Mouse (Mus musculus) kidney, postnatal 0 days (tissue): Measurements from ENCODE around the gene Pou5f1. TPM values are rescaled to one million over a fixed set of nuclear protein-coding genes. Genes with fewer than 3 reads are reported as not detected.
A peak's percentile ranks its signal among the peaks of the same experiment; 100 is the strongest.

Experiments used
- ATAC-seq: fragments of 200-750 bp; cut with Nextera tagmentation; replicated peaks from 2 replicates; pipeline ENCODE4 v1.8.0; 2017; ENCODE audit warnings: low read depth, moderate number of reproducible peaks, moderate TSS enrichment, moderate library complexity; ENCODE audit not compliant: low FRiP score
- DNase-seq: peaks from one replicate; pipeline ENCODE4 v3.0.0-alpha.2; 2016; ENCODE audit warnings: low spot score
- H3K27ac ChIP-seq: fragments of 300-500 bp; sonication (generic); 2 replicates; pipeline ENCODE4 v1.5.1; 2014; ENCODE audit warnings: mild to moderate bottlenecking
- H3K27me3 ChIP-seq: fragments of 300-500 bp; sonication (generic); 2 replicates; pipeline ENCODE4 v1.6.1; 2014; ENCODE audit warnings: low read length, mixed read lengths; ENCODE audit not compliant: insufficient read depth
- H3K36me3 ChIP-seq: fragments of 300-500 bp; sonication (generic); 2 replicates; pipeline ENCODE4 v1.6.1; 2014; ENCODE audit warnings: low read length, mixed read lengths; ENCODE audit not compliant: insufficient read depth
- H3K4me1 ChIP-seq: fragments of 300-500 bp; sonication (generic); replicated peaks from 2 replicates; pipeline ENCODE4 v1.6.1; 2014; ENCODE audit warnings: antibody characterized with exemption, low read length, mixed read lengths; ENCODE audit not compliant: insufficient read depth
- H3K4me2 ChIP-seq: fragments of 300-500 bp; sonication (generic); 2 replicates; pipeline ENCODE4 v1.6.1; 2014; ENCODE audit warnings: mild to moderate bottlenecking, low read length, moderate library complexity, mixed read lengths
- H3K4me3 ChIP-seq: fragments of 300-500 bp; sonication (generic); replicated peaks from 2 replicates; pipeline ENCODE4 v1.5.1; 2014; ENCODE audit warnings: low read depth, low read length
- H3K9ac ChIP-seq: fragments of 300-500 bp; sonication (generic); 2 replicates; pipeline ENCODE4 v1.6.1; 2014; ENCODE audit warnings: low read depth, low read length
- H3K9me3 ChIP-seq: fragments of 300-500 bp; sonication (generic); replicated peaks from 2 replicates; pipeline ENCODE4 v1.6.1; 2016; ENCODE audit warnings: low read length, inconsistent platforms, mixed read lengths
- CTCF ChIP-seq: IDR thresholded peaks from 2 replicates; pipeline ENCODE4 v1.5.1; 2016; ENCODE audit warnings: antibody characterized with exemption, low read depth, mild to moderate bottlenecking, moderate library complexity
- WGBS: fragments of 180-500 bp; shearing (Covaris S2); extraction: QIAGEN DNeasy Blood & Tissue Kit; methylation state at CpG from one replicate; pipeline ENCODE4 v1.1.7; 2014; 5-methylcytosine and 5-hydroxymethylcytosine counted together
- polyA plus RNA-seq: library from polyadenylated mRNA; unstranded; fragments of >200 nt; fragmentation: Nextera tagmentation; extraction: Ambion mirVana; gene quantifications from 2 replicates; pipeline ENCODE4 v1.2.1, GENCODE M21; 2015

The Pou5f1 gene
- polyA plus RNA-seq, 1 experiment from 2014 or later = not detected

- no peak for ATAC-seq
- Histone ChIP-seq H3K9me3 (no peaks in the 10 kb centered on the region), H3K4me2 (no peak overlapping the region), H3K4me1 (no peaks in the 10 kb centered on the region), H3K4me3 (no peak overlapping the region), H3K36me3 (no peaks in the 10 kb centered on the region), H3K9ac (no peak overlapping the region), H3K27ac (no peak overlapping the region), H3K27me3 (no peaks in the 10 kb centered on the region)
- DNase-seq = peak; percentile 78
- WGBS = under 1% methylated on average over 9 of the region's 9 CpGs
- TF ChIP-seq CTCF = peak; percentile 92
These were observed 21.8 kb upstream of the Pou5f1 start for GRCm38 (mm10) chr17:35484066-35484465.

DNA sequence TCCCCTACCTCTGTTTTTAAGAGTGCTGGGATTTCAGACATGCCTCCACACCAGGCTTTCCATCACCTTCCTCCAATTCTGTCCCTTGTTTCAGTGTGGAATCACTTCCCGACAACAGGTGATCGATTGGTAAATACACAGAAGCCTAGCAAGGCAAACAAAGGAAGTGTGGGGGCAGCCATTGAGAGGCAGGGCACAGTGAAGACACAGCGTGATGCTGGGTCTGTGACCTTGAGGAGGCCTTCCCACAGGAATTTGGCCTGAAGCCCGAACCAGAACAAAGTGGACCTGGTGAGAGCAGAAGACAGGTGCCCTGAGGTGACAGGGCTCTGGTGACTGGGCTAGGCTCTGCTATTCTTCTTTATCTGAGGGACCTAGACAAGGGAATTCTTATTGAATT is 20.1 kb upstream of the Pou5f1 start:
- TF ChIP-seq CTCF = no peak
- no peak overlapping the region for H3K9ac ChIP-seq
- 38% methylated on average over 4 of the region's 4 CpGs for WGBS
- DNase-seq (no peak), ATAC-seq (no peak)
- H3K36me3 ChIP-seq = no peaks in the 10 kb centered on the region
- H3K4me2 ChIP-seq = no peak overlapping the region
- no peaks in the 10 kb centered on the region for H3K4me1 ChIP-seq
- no peak overlapping the region for H3K27ac ChIP-seq
- no peaks in the 10 kb centered on the region for H3K9me3 ChIP-seq
- no peak overlapping the region for H3K4me3 ChIP-seq
- no peaks in the 10 kb centered on the region for H3K27me3 ChIP-seq

- Histone ChIP-seq H3K27ac (no peak overlapping the region), H3K9ac (no peak overlapping the region), H3K36me3 (no peaks in the 10 kb centered on the region), H3K4me1 (no peaks in the 10 kb centered on the region), H3K9me3 (no peaks in the 10 kb centered on the region), H3K4me3 (no peak overlapping the region), H3K4me2 (no peak overlapping the region), H3K27me3 (no peaks in the 10 kb centered on the region)
- ATAC-seq (no peak), DNase-seq (no peak)
- TF ChIP-seq CTCF = no peak
- 60% methylated on average over 10 of the region's 10 CpGs for WGBS
These were observed 19.1 kb upstream of the Pou5f1 start for GRCm38 (mm10) chr17:35486726-35487125.

DNA sequence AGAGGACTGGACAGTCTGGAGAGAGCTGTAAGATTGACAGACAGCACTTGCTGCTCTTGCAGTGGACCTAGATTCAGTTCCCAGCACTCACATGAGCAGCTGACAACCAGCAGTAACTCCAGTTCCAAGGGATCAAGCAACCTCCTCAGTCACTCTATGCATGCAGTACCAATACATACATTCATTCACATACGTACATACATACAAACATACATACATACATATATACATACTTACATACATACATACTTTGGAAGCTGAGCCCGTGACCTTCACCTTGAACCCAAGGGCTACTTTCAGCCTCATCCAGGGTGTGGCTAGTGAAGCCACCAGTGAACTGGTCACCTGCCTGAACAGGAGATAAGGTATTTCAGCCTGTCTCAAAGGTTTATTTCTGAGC is 17.8 kb upstream of the Pou5f1 start:
- ATAC-seq = no peak
- no peaks in the 10 kb centered on the region for H3K36me3 ChIP-seq
- WGBS = 98% methylated on average over 2 of the region's 2 CpGs

GRCm38 (mm10) chr17:35490320-35490719 is 15.5 kb upstream of the Pou5f1 start:
- WGBS = 63% methylated on average over 5 of the region's 5 CpGs
- Histone ChIP-seq H3K27me3 (no peaks in the 10 kb centered on the region), H3K9ac (no peak overlapping the region), H3K4me1 (no peaks in the 10 kb centered on the region), H3K4me2 (no peak overlapping the region), H3K9me3 (no peaks in the 10 kb centered on the region), H3K4me3 (no peak overlapping the region), H3K36me3 (no peaks in the 10 kb centered on the region), H3K27ac (no peak overlapping the region)
- DNase-seq (no peak), ATAC-seq (no peak)
- TF ChIP-seq CTCF = no peak

More for the DNA sequence above, 17.8 kb upstream of the Pou5f1 start:
- no peaks in the 10 kb centered on the region for H3K9me3 ChIP-seq
- no peaks in the 10 kb centered on the region for H3K4me1 ChIP-seq
- no peak overlapping the region for H3K9ac ChIP-seq
- no peak overlapping the region for H3K4me3 ChIP-seq
- DNase-seq = no peak
- H3K27me3 ChIP-seq = no peaks in the 10 kb centered on the region
- no peak overlapping the region for H3K4me2 ChIP-seq
- H3K27ac ChIP-seq = no peak overlapping the region
- no peak for TF ChIP-seq CTCF

- no peak overlapping the region for H3K9ac ChIP-seq
- H3K4me3 ChIP-seq = no peak overlapping the region
- no peaks in the 10 kb centered on the region for H3K27me3 ChIP-seq
- 97% methylated on average over 7 of the region's 7 CpGs for WGBS
- no peaks in the 10 kb centered on the region for H3K9me3 ChIP-seq
- no peak overlapping the region for H3K27ac ChIP-seq
- H3K36me3 ChIP-seq = no peaks in the 10 kb centered on the region
- TF ChIP-seq CTCF = no peak
- no peak overlapping the region for H3K4me2 ChIP-seq
- no peaks in the 10 kb centered on the region for H3K4me1 ChIP-seq
- ATAC-seq = no peak
- no peak for DNase-seq
These were observed 8.7 kb upstream of the Pou5f1 start for GRCm38 (mm10) chr17:35497124-35497523.

- no peak overlapping the region for H3K4me3 ChIP-seq
- no peaks in the 10 kb centered on the region for H3K36me3 ChIP-seq
- ATAC-seq = no peak
- WGBS = 11% methylated on average over 6 of the region's 6 CpGs
- no peaks in the 10 kb centered on the region for H3K4me1 ChIP-seq
- no peak overlapping the region for H3K27ac ChIP-seq
- no peaks in the 10 kb centered on the region for H3K9me3 ChIP-seq
- H3K9ac ChIP-seq = no peak overlapping the region
- no peak for TF ChIP-seq CTCF
- no peak for DNase-seq
- no peak overlapping the region for H3K4me2 ChIP-seq
- 0 out of 2 replicates have a peak, but pooled peaks cover 6% of the 10 kb centered on the region for H3K27me3 ChIP-seq
These were observed 3.6 kb upstream of the Pou5f1 start for GRCm38 (mm10) chr17:35502226-35502625.
